Mouse (Mus musculus) lung, embryonic 15.5 days (tissue): ENCODE measurements around the gene Dnm3. TPM values are rescaled to one million over a fixed set of nuclear protein-coding genes. Genes with fewer than 3 reads are reported as not detected.
A peak's percentile ranks its signal among the peaks of the same experiment; 100 is the strongest.

Experiments used
- ATAC-seq: fragments of 200-750 bp; cut with Nextera tagmentation; 2 replicates; pipeline ENCODE4 v1.8.0; 2017; ENCODE audit warnings: moderate number of reproducible peaks, borderline replicate concordance; ENCODE audit not compliant: low FRiP score, low TSS enrichment; ENCODE audit errors: extremely low read depth
- H3K27ac ChIP-seq: fragments of 300-500 bp; sonication (generic); 2 replicates; pipeline ENCODE4 v1.5.1; 2015; ENCODE audit warnings: moderate library complexity, mild to moderate bottlenecking, inconsistent platforms
- H3K27me3 ChIP-seq: fragments of 300-500 bp; sonication (generic); 2 replicates; pipeline ENCODE4 v1.6.1; 2015; ENCODE audit warnings: inconsistent platforms
- H3K36me3 ChIP-seq: fragments of 300-500 bp; sonication (generic); 2 replicates; pipeline ENCODE4 v1.6.1; 2015; ENCODE audit warnings: inconsistent platforms
- H3K4me1 ChIP-seq: fragments of 300-500 bp; sonication (generic); 2 replicates; pipeline ENCODE4 v1.6.1; 2015; ENCODE audit warnings: inconsistent platforms
- H3K4me2 ChIP-seq: fragments of 300-500 bp; sonication (generic); 2 replicates; pipeline ENCODE4 v1.6.1; 2015; ENCODE audit warnings: inconsistent platforms, mild to moderate bottlenecking, moderate library complexity
- H3K4me3 ChIP-seq: fragments of 300-500 bp; sonication (generic); 2 replicates; pipeline ENCODE4 v1.5.1; 2015; ENCODE audit warnings: mild to moderate bottlenecking, inconsistent platforms
- H3K9ac ChIP-seq: fragments of 300-500 bp; sonication (generic); 2 replicates; pipeline ENCODE4 v1.6.1; 2015; ENCODE audit warnings: inconsistent platforms
- H3K9me3 ChIP-seq: fragments of 300-500 bp; sonication (generic); 2 replicates; pipeline ENCODE4 v1.6.1; 2016; ENCODE audit warnings: inconsistent platforms
- WGBS: fragments of 180-500 bp; shearing (Covaris S2); methylation state at CpG from one replicate; pipeline ENCODE4 v1.1.7; 2015; 5-methylcytosine and 5-hydroxymethylcytosine counted together
- polyA plus RNA-seq: library from polyadenylated mRNA; unstranded; fragments of >200 nt; fragmentation: Nextera tagmentation; extraction: Ambion mirVana; gene quantifications from 2 replicates; pipeline ENCODE4 v1.2.1, GENCODE M21; 2015

Dnm3 gene
- polyA plus RNA-seq, 1 experiment from 2014 or later, result 2.7 TPM

- WGBS, result 18% methylated on average over 13 of the region's 13 CpGs
- ATAC-seq, result no peak
Measured at GRCm38 (mm10) chr1:162017975-162018600, 459.7 kb downstream of the Dnm3 start.

GRCm38 (mm10) chr1:162016982-162017381 lies 460.9 kb downstream of the Dnm3 start:
- H3K4me3 ChIP-seq, result no peak overlapping the region
- H3K9ac ChIP-seq, result no peak overlapping the region
- no peaks in the 10 kb centered on the region for H3K9me3 ChIP-seq
- peak; percentile 68 for ATAC-seq
- 6% methylated on average over 7 of the region's 7 CpGs for WGBS
- H3K4me1 ChIP-seq, result peaks cover 70% of the 10 kb centered on the region
- H3K27me3 ChIP-seq, result no peaks in the 10 kb centered on the region
- H3K36me3 ChIP-seq, result no peaks in the 10 kb centered on the region
- H3K4me2 ChIP-seq, result no peak overlapping the region; the same call in 1 of the 2 replicates
- H3K27ac ChIP-seq, result peak overlapping the region; percentile 64

More at GRCm38 (mm10) chr1:162017975-162018600, 459.7 kb downstream of the Dnm3 start:
- H3K9ac ChIP-seq, result no peak overlapping the region
- H3K27me3 ChIP-seq, result no peaks in the 10 kb centered on the region
- H3K4me3 ChIP-seq, result no peak overlapping the region
- H3K4me2 ChIP-seq, result peak overlapping the region; percentile 9
- H3K9me3 ChIP-seq, result no peaks in the 10 kb centered on the region
- H3K27ac ChIP-seq, result peak overlapping the region; percentile 64
- H3K36me3 ChIP-seq, result no peaks in the 10 kb centered on the region
- peaks cover 70% of the 10 kb centered on the region for H3K4me1 ChIP-seq

- no peak overlapping the region for H3K4me2 ChIP-seq
- no peaks in the 10 kb centered on the region for H3K9me3 ChIP-seq
- H3K4me1 ChIP-seq, result peaks cover 68% of the 10 kb centered on the region
- H3K9ac ChIP-seq, result no peak overlapping the region
- no peak overlapping the region for H3K4me3 ChIP-seq
- peak; percentile 35; the same call in 1 of the 2 replicates for ATAC-seq
- peak overlapping the region; percentile 76 for H3K27ac ChIP-seq
- no peaks in the 10 kb centered on the region for H3K27me3 ChIP-seq
- 20% methylated on average over 8 of the region's 8 CpGs for WGBS
- H3K36me3 ChIP-seq, result no peaks in the 10 kb centered on the region
Measured at GRCm38 (mm10) chr1:162015247-162015862, 462.5 kb downstream of the Dnm3 start.

- no peak for ATAC-seq
- Histone ChIP-seq H3K9me3 (no peaks in the 10 kb centered on the region), H3K4me1 (peaks cover 70% of the 10 kb centered on the region), H3K9ac (no peak overlapping the region), H3K4me3 (no peak overlapping the region), H3K27ac (peak overlapping the region; percentile 30), H3K4me2 (no peak overlapping the region), H3K27me3 (no peaks in the 10 kb centered on the region), H3K36me3 (no peaks in the 10 kb centered on the region)
- 29% methylated on average over 4 of the region's 4 CpGs for WGBS
Measured at GRCm38 (mm10) chr1:162013561-162013960, 464.3 kb downstream of the Dnm3 start.

GRCm38 (mm10) chr1:162011523-162012245 lies 466.1 kb downstream of the Dnm3 start:
- no peak for ATAC-seq
- peaks cover 56% of the 10 kb centered on the region for H3K4me1 ChIP-seq
- no peaks in the 10 kb centered on the region for H3K27me3 ChIP-seq
- H3K4me2 ChIP-seq, result no peak overlapping the region
- H3K9me3 ChIP-seq, result no peaks in the 10 kb centered on the region
- no peak overlapping the region for H3K9ac ChIP-seq
- WGBS, result 69% methylated on average over 16 of the region's 16 CpGs
- no peaks in the 10 kb centered on the region for H3K36me3 ChIP-seq
- H3K4me3 ChIP-seq, result no peak overlapping the region
- H3K27ac ChIP-seq, result no peak overlapping the region

- no peak for ATAC-seq
- peaks cover 46% of the 10 kb centered on the region for H3K4me1 ChIP-seq
- H3K36me3 ChIP-seq, result no peaks in the 10 kb centered on the region
- H3K9ac ChIP-seq, result no peak overlapping the region
- H3K4me3 ChIP-seq, result no peak overlapping the region
- WGBS, result 48% methylated on average over 8 of the region's 8 CpGs
- no peak overlapping the region for H3K4me2 ChIP-seq
- H3K27me3 ChIP-seq, result no peaks in the 10 kb centered on the region
- H3K27ac ChIP-seq, result peak overlapping the region; percentile 53; the same call in 1 of the 2 replicates
- H3K9me3 ChIP-seq, result no peaks in the 10 kb centered on the region
Measured at GRCm38 (mm10) chr1:162009086-162009485, 468.7 kb downstream of the Dnm3 start.

- Histone ChIP-seq H3K4me3 (no peak overlapping the region), H3K9me3 (no peaks in the 10 kb centered on the region), H3K4me1 (peaks cover 47% of the 10 kb centered on the region), H3K27me3 (no peaks in the 10 kb centered on the region), H3K4me2 (no peak overlapping the region), H3K9ac (no peak overlapping the region), H3K27ac (peak overlapping the region; percentile 53; the same call in 1 of the 2 replicates), H3K36me3 (no peaks in the 10 kb centered on the region)
- no peak for ATAC-seq
- 16% methylated on average over 8 of the region's 8 CpGs for WGBS
Measured at GRCm38 (mm10) chr1:162008631-162009067, 469.2 kb downstream of the Dnm3 start.

GRCm38 (mm10) chr1:162008208-162008607 lies 469.6 kb downstream of the Dnm3 start:
- H3K4me2 ChIP-seq, result no peak overlapping the region
- H3K27me3 ChIP-seq, result no peaks in the 10 kb centered on the region
- H3K4me1 ChIP-seq, result peaks cover 47% of the 10 kb centered on the region
- WGBS, result 71% methylated on average over 4 of the region's 4 CpGs
- H3K36me3 ChIP-seq, result no peaks in the 10 kb centered on the region
- peak overlapping the region; percentile 53; the same call in 1 of the 2 replicates for H3K27ac ChIP-seq
- H3K4me3 ChIP-seq, result no peak overlapping the region
- H3K9ac ChIP-seq, result no peak overlapping the region
- H3K9me3 ChIP-seq, result no peaks in the 10 kb centered on the region
- ATAC-seq, result no peak

GRCm38 (mm10) chr1:162006109-162006508 lies 471.7 kb downstream of the Dnm3 start:
- ATAC-seq, result no peak
- 0 out of 2 replicates have a peak overlapping the region, but pooled peaks have one; percentile 17 for H3K27ac ChIP-seq
- H3K9me3 ChIP-seq, result no peaks in the 10 kb centered on the region
- no peak overlapping the region for H3K4me3 ChIP-seq
- WGBS, result 63% methylated on average over 9 of the region's 9 CpGs
- H3K27me3 ChIP-seq, result no peaks in the 10 kb centered on the region
- peaks cover 49% of the 10 kb centered on the region for H3K4me1 ChIP-seq
- no peaks in the 10 kb centered on the region for H3K36me3 ChIP-seq
- no peak overlapping the region for H3K9ac ChIP-seq
- H3K4me2 ChIP-seq, result no peak overlapping the region

- Histone ChIP-seq H3K9me3 (no peaks in the 10 kb centered on the region), H3K4me1 (peaks cover 60% of the 10 kb centered on the region), H3K9ac (peak overlapping the region; percentile 11; the same call in 1 of the 2 replicates), H3K27ac (peak overlapping the region; percentile 88), H3K36me3 (no peaks in the 10 kb centered on the region), H3K27me3 (no peaks in the 10 kb centered on the region), H3K4me3 (no peak overlapping the region), H3K4me2 (peak overlapping the region; percentile 43)
- WGBS, result 13% methylated on average over 23 of the region's 23 CpGs
- ATAC-seq, result peak; percentile 70; the same call in 1 of the 2 replicates
Measured at GRCm38 (mm10) chr1:162004821-162005770, 472.7 kb downstream of the Dnm3 start.

- Histone ChIP-seq H3K36me3 (no peaks in the 10 kb centered on the region), H3K4me2 (peak overlapping the region; percentile 43; the same call in 1 of the 2 replicates), H3K27ac (peak overlapping the region; percentile 88), H3K9me3 (no peaks in the 10 kb centered on the region), H3K9ac (0 out of 2 replicates have a peak overlapping the region, but pooled peaks have one; percentile 11), H3K4me3 (no peak overlapping the region), H3K27me3 (no peaks in the 10 kb centered on the region), H3K4me1 (peaks cover 63% of the 10 kb centered on the region)
- 5% methylated on average over 7 of the region's 7 CpGs for WGBS
- ATAC-seq, result no peak
Measured at GRCm38 (mm10) chr1:162004518-162004780, 473.4 kb downstream of the Dnm3 start.
